Mouse (Mus musculus) lung, postnatal 0 days (tissue): ENCODE data around the gene Pif1.

ENCODE experiments used
- CTCF ChIP-seq: IDR thresholded peaks from 2 replicates; pipeline ENCODE4 v1.5.1; 2016; ENCODE audit warnings: antibody characterized with exemption, mild to moderate bottlenecking
- EP300 ChIP-seq: IDR thresholded peaks from 2 replicates; pipeline ENCODE4 v1.6.1; 2016; ENCODE audit warnings: antibody characterized with exemption, mild to moderate bottlenecking, control low read depth

GRCm38 (mm10) chr9:65589091-65589490 lies 2.1 kb downstream of the Pif1 start:
- TF ChIP-seq CTCF: no peak; the same call in none of the 2 replicates
- no peak for TF ChIP-seq EP300
